Mouse (Mus musculus) CH12.LX (cell line): ENCODE data around the gene Stox2. TPM values are rescaled to one million over a fixed set of nuclear protein-coding genes. Genes with fewer than 3 reads are reported as not detected.

Source experiments
- DNase-seq: peaks from one replicate; pipeline ENCODE4 v3.0.0-alpha.2; 2013; ENCODE audit errors: extremely low read depth
- H3K27ac ChIP-seq: 2 replicates; pipeline ENCODE4 v1.5.1; 2012; ENCODE audit warnings: low read depth, mild to moderate bottlenecking, control low read depth, moderate library complexity; ENCODE audit not compliant: insufficient read depth
- H3K27me3 ChIP-seq: replicated peaks from 2 replicates; pipeline ENCODE3; 2012; ENCODE audit warnings: inconsistent platforms
- H3K36me3 ChIP-seq, 2 experiments: replicated peaks in 1 of 2; 2 replicates each; pipeline versions ENCODE3 to v1.6.1; 2012; ENCODE audit warnings: inconsistent platforms in 1 of 2, low read length in 1 of 2, mild to moderate bottlenecking in 1 of 2, mixed read lengths in 1 of 2, moderate library complexity in 1 of 2; ENCODE audit not compliant: control insufficient read depth in 1 of 2, insufficient read depth in 1 of 2
- H3K4me1 ChIP-seq, 2 experiments: 2 replicates each; pipeline ENCODE4 v1.6.1; 2012; ENCODE audit warnings: inconsistent platforms in 1 of 2, moderate library complexity in 1 of 2; ENCODE audit not compliant: insufficient read depth in 2 of 2, control insufficient read depth in 1 of 2
- H3K4me2 ChIP-seq: 2 replicates; pipeline ENCODE4 v1.6.1; 2012; ENCODE audit warnings: low read depth, mild to moderate bottlenecking, control low read depth; ENCODE audit not compliant: poor library complexity, insufficient read depth, severe bottlenecking
- H3K4me3 ChIP-seq, 3 experiments: fragments of 150-350 bp in 1 of 3; sonication (generic) in 1 of 3; replicated peaks in 1 of 3; 2 replicates each; pipeline versions ENCODE3 to v1.5.1; 2011 to 2012; ENCODE audit warnings: low read depth in 2 of 3, low read length in 2 of 3, mild to moderate bottlenecking in 2 of 3, moderate library complexity in 2 of 3, control low read depth in 1 of 3, improper control_type of control experiment in 1 of 3, inconsistent platforms in 1 of 3, mixed read lengths in 1 of 3; ENCODE audit not compliant: poor library complexity in 1 of 3
- H3K79me2 ChIP-seq: replicated peaks from 2 replicates; pipeline ENCODE4 v1.6.1; 2012; ENCODE audit warnings: mild to moderate bottlenecking, moderate library complexity; ENCODE audit not compliant: control insufficient read depth, poor library complexity, insufficient read depth, severe bottlenecking; ENCODE audit errors: extremely low read depth
- H3K9ac ChIP-seq: 2 replicates; pipeline ENCODE4 v1.6.1; 2012; ENCODE audit warnings: low read depth, mild to moderate bottlenecking, control low read depth, moderate library complexity; ENCODE audit not compliant: insufficient read depth
- H3K9me3 ChIP-seq: replicated peaks from 2 replicates; pipeline ENCODE3; 2012; ENCODE audit warnings: low read length, inconsistent platforms, mixed read lengths
- BHLHE40 ChIP-seq: IDR thresholded peaks from 2 replicates; pipeline ENCODE4 v1.6.1; 2011; ENCODE audit warnings: mild to moderate bottlenecking, low read depth, low read length, improper control_type of control experiment
- CHD1 ChIP-seq: IDR thresholded peaks from 2 replicates; pipeline ENCODE4 v1.6.1; 2012; ENCODE audit warnings: low read depth, low read length, improper control_type of control experiment, inconsistent platforms
- CTCF ChIP-seq, 2 experiments: IDR thresholded peaks in 1 of 2; conservative IDR thresholded peaks in 1 of 2; 2 replicates each; pipeline ENCODE4 v1.5.1; 2011 to 2012; ENCODE audit warnings: low read depth in 2 of 2, low read length in 2 of 2, improper control_type of control experiment in 1 of 2, inconsistent platforms in 1 of 2, mild to moderate bottlenecking in 1 of 2, moderate library complexity in 1 of 2
- E2F4 ChIP-seq: IDR thresholded peaks from 2 replicates; pipeline ENCODE4 v1.6.1; 2011; ENCODE audit warnings: low read depth, low read length, improper control_type of control experiment; ENCODE audit not compliant: insufficient replicate concordance
- ELF1 ChIP-seq: IDR thresholded peaks from 2 replicates; pipeline ENCODE4 v1.6.1; 2014; ENCODE audit warnings: low read depth, mild to moderate bottlenecking, inconsistent platforms, low read length, improper control_type of control experiment
- ETS1 ChIP-seq: conservative IDR thresholded peaks from 2 replicates; pipeline ENCODE4 v1.6.1; 2012; ENCODE audit warnings: low read depth, mild to moderate bottlenecking, inconsistent platforms, low read length, improper control_type of control experiment, moderate library complexity
- JUN ChIP-seq: IDR thresholded peaks from 2 replicates; pipeline ENCODE4 v1.6.1; 2011; ENCODE audit warnings: low read depth, mild to moderate bottlenecking, low read length, improper control_type of control experiment, moderate library complexity; ENCODE audit not compliant: insufficient read depth
- JUND ChIP-seq: conservative IDR thresholded peaks from 2 replicates; pipeline ENCODE4 v1.6.1; 2011; ENCODE audit warnings: low read depth, low read length, improper control_type of control experiment
- MAX ChIP-seq: IDR thresholded peaks from 2 replicates; pipeline ENCODE4 v1.6.1; 2011; ENCODE audit warnings: low read length, improper control_type of control experiment
- MEF2A ChIP-seq: IDR thresholded peaks from 2 replicates; pipeline ENCODE4 v1.6.1; 2014; ENCODE audit warnings: low read depth, mild to moderate bottlenecking, inconsistent platforms, low read length, improper control_type of control experiment, borderline replicate concordance
- MYC ChIP-seq: IDR thresholded peaks from 2 replicates; pipeline ENCODE4 v1.6.1; 2011; ENCODE audit warnings: low read depth, mild to moderate bottlenecking, improper control_type of control experiment, low read length
- NELFE ChIP-seq: IDR thresholded peaks from 2 replicates; pipeline ENCODE4 v1.6.1; 2011; ENCODE audit warnings: low read depth, low read length, improper control_type of control experiment
- POLR2A ChIP-seq: IDR thresholded peaks from 2 replicates; pipeline ENCODE4 v1.6.1; 2011; ENCODE audit warnings: low read depth, mild to moderate bottlenecking, improper control_type of control experiment, low read length
- POLR2AphosphoS2 ChIP-seq: IDR thresholded peaks from 2 replicates; pipeline ENCODE4 v1.6.1; 2011; ENCODE audit warnings: low read depth, low read length, improper control_type of control experiment
- RAD21 ChIP-seq: IDR thresholded peaks from 2 replicates; pipeline ENCODE4 v1.6.1; 2011; ENCODE audit warnings: low read depth, mild to moderate bottlenecking, low read length, improper control_type of control experiment, moderate library complexity
- RCOR1 ChIP-seq: conservative IDR thresholded peaks from 2 replicates; pipeline ENCODE4 v1.6.1; 2012; ENCODE audit warnings: low read depth, mild to moderate bottlenecking, inconsistent platforms, low read length, improper control_type of control experiment
- SIN3A ChIP-seq: IDR thresholded peaks from 2 replicates; pipeline ENCODE4 v1.6.1; 2012; ENCODE audit warnings: low read length, improper control_type of control experiment, inconsistent platforms
- SMC3 ChIP-seq: IDR thresholded peaks from 2 replicates; pipeline ENCODE4 v1.6.1; 2011; ENCODE audit warnings: low read depth, low read length, improper control_type of control experiment
- TCF12 ChIP-seq: IDR thresholded peaks from 2 replicates; pipeline ENCODE4 v1.6.1; 2014; ENCODE audit warnings: low read depth, mild to moderate bottlenecking, inconsistent platforms, low read length, improper control_type of control experiment
- ZC3H11A ChIP-seq: IDR thresholded peaks from 2 replicates; pipeline ENCODE4 v1.6.1; 2012; ENCODE audit warnings: low read depth, mild to moderate bottlenecking, inconsistent platforms, low read length, improper control_type of control experiment
- ZMIZ1 ChIP-seq: IDR thresholded peaks from 2 replicates; pipeline ENCODE4 v1.6.1; 2012; ENCODE audit warnings: low read depth, mild to moderate bottlenecking, inconsistent platforms, low read length, improper control_type of control experiment
- ZNF384 ChIP-seq: IDR thresholded peaks from 2 replicates; pipeline ENCODE4 v1.6.1; 2012; ENCODE audit warnings: low read depth, low read length, improper control_type of control experiment, inconsistent platforms
- dilution Hi-C: fragments of 300-500 bp; cut with MboI; formaldehyde crosslinking; loops from 2 replicates; pipeline ENCODE4 v1.14.3; 2020; ENCODE audit warnings: low sequenced_read_pairs; ENCODE audit not compliant: extremely low pct_unique_long_range_greater_than_20kb, extremely low pct_ligation_motif_present
- in situ Hi-C: fragments of 300-500 bp; cut with MboI; formaldehyde crosslinking; loops from 3 replicates; pipeline ENCODE4 v1.14.3; 2019; ENCODE audit warnings: low sequenced_read_pairs, low pct_ligation_motif_present, low pct_unique_long_range_greater_than_20kb, mixed read lengths
- polyA plus RNA-seq: library from polyadenylated mRNA; unstranded; fragments of >175 nt; gene quantifications from 2 replicates; pipeline ENCODE4 v1.2.1, GENCODE M21; 2012; ENCODE audit warnings: low read depth; ENCODE audit not compliant: insufficient read length
- total RNA-seq, 2 experiments: library from RNA; depleted of rRNA; stranded (reverse); fragments of 300-350 nt in 1 of 2; fragments of >200 nt in 1 of 2; gene quantifications; 2 replicates each; pipeline ENCODE4 v1.2.3; 2012 to 2014

Stox2 gene
- total and polyA plus RNA-seq, 3 experiments, result 0.23 to 1.0 (median 0.42) TPM

DNA sequence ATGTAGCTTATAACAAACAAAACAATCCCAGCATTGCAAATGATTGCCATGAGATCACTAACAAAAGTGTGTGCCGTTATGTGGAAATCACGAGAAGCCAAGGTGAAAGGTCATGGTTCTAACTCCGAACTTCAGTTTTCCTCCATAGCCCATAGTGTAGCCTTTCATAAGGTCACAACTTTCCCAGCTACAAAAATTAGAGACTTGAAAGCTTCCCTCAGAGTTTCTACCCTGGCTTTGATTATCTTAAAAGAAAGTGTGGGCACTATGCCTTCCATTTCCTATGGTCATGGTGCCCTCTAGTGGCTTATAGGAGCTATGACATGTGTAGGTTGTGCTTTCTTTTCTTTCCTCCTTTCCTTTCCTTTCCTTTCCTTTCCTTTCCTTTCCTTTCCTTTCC lies 74.6 kb downstream of the Stox2 start:
- H3K27ac ChIP-seq, result no peak overlapping the region
- no peaks in the 10 kb centered on the region for H3K36me3 ChIP-seq
- no peaks in the 10 kb centered on the region for H3K9me3 ChIP-seq
- peak; percentile 48 for DNase-seq
- no peak overlapping the region for H3K9ac ChIP-seq
- no peaks in the 10 kb centered on the region for H3K79me2 ChIP-seq
- no peaks in the 10 kb centered on the region for H3K27me3 ChIP-seq
- in situ Hi-C loops (loop anchor here (10.0 kb wide), 1 partner anchor 707 kb away; no protein-coding TSS in a partner anchor), dilution Hi-C loops (no loop called here)
- TF ChIP-seq POLR2AphosphoS2, result no peak
- TF ChIP-seq POLR2A, result no peak
- TF ChIP-seq MYC, result 0 out of 2 replicates have a peak, but pooled peaks have one; percentile 64
- peak; percentile 55 to 86 for TF ChIP-seq CTCF (conservative IDR thresholded peaks at IDR 0.05 in 1 of 2, IDR thresholded peaks at IDR 0.05 in 1 of 2; ENCODE audit: low read depth in 2 of 2, low read length in 2 of 2)
- TF ChIP-seq RCOR1, result no peak
- no peak for TF ChIP-seq CHD1
- TF ChIP-seq RAD21, result peak; percentile 90
- peak; percentile 46; the same call in 1 of the 2 replicates for TF ChIP-seq ZC3H11A
- peak; percentile 39; the same call in 1 of the 2 replicates for TF ChIP-seq ZNF384
- peak; percentile 76 for TF ChIP-seq SMC3
- no peak for TF ChIP-seq ELF1
- TF ChIP-seq JUND, result 0 out of 2 replicates have a peak, but pooled peaks have one; percentile 53
- TF ChIP-seq MAX, result peak; percentile 53; the same call in 1 of the 2 replicates
- TF ChIP-seq, all 38 proteins: peak for 8
- Histone ChIP-seq H3K4me1 (peaks cover 0 to 18% of the 10 kb centered on the region in 2 experiments; a peak in 2 of 4 replicates), H3K4me3 (no peak overlapping the region), H3K4me2 (peak overlapping the region; percentile 30; the same call in 1 of the 2 replicates)

DNA sequence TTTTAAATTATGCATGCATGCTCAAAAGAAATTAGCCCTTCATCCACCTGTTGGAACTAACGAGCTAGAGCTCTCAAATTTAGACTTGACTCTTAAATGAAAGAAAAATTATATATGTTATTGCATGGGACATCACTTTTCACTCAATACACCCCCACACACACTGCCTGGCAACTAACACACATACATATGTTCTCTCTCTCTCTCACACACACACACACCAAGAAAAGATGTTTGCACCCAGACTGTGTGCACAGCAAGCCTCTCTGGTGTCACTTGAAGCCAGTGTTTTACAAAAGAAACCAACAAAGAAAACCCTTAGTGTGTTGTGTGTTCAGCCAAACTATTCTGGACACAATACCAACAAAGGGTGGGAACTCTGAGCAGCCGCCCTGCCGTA lies 75.1 kb downstream of the Stox2 start:
- TF ChIP-seq ETS1 (no peak), JUND (no peak), ZMIZ1 (no peak), JUN (no peak), ZNF384 (no peak), SIN3A (no peak), TCF12 (no peak), NELFE (no peak), BHLHE40 (no peak), E2F4 (no peak), MEF2A (no peak)
- Histone ChIP-seq H3K36me3 (no peaks in the 10 kb centered on the region), H3K4me1 (peaks cover 0 to 18% of the 10 kb centered on the region in 2 experiments; a peak in 2 of 4 replicates), H3K4me2 (peak overlapping the region; percentile 99), H3K4me3 (no peak overlapping the region), H3K27ac (no peak overlapping the region), H3K79me2 (no peaks in the 10 kb centered on the region), H3K27me3 (no peaks in the 10 kb centered on the region), H3K9ac (no peak overlapping the region), H3K9me3 (no peaks in the 10 kb centered on the region)
- dilution Hi-C loops (no loop called here), in situ Hi-C loops (loop anchor here (10.0 kb wide), 1 partner anchor 706 kb away; no protein-coding TSS in a partner anchor)
- no peak for DNase-seq
